Comparison of ENCODE assay signal across 8 mouse cellular contexts in genomic region chr14:62761036-62761881, GRCm38 (mm10). TPM values are rescaled to one million over a fixed set of nuclear protein-coding genes. Genes with fewer than 3 reads are reported as not detected.
DNase-seq lines count a peak whose midpoint lies in the region; ATAC-seq and TF ChIP-seq lines count a peak whose summit lies in the region.

Ints6 (minus strand) TSS chr14:62761169.

- peaks cover 2% of the 10 kb centered on the region for H3K79me3 ChIP-seq in C2C12 (ENCODE audit: low read depth)

- H3K4me3 ChIP-seq in C2C12 (ENCODE audit: insufficient read depth, poor library complexity, severe bottlenecking) (peak within 1 kb of the TSS; percentile 86), myocyte (peak within 1 kb of the TSS; percentile 72)
- H3K4me3 ChIP-seq in erythroblast, embryonic 14.5 days (replicated peaks): peak within 1 kb of the TSS; percentile 95
- peak within 1 kb of the TSS; percentile 98 for H3K4me3 ChIP-seq in heart, embryonic 11.5 days (ENCODE audit: low read depth, low read length)
- peak within 1 kb of the TSS; percentile 84 for H3K4me3 ChIP-seq in kidney, embryonic 16.5 days (ENCODE audit: low read length)
- H3K4me3 ChIP-seq in liver, adult 2 months (ENCODE audit: insufficient read depth, low read depth, low read length): peak within 1 kb of the TSS; percentile 99

- H3ac ChIP-seq in C2C12 (ENCODE audit: control insufficient read depth, insufficient read length, low read depth): peak within 1 kb of the TSS; percentile 80
- H3ac ChIP-seq in myocyte (ENCODE audit: control insufficient read depth, insufficient read length): peak within 1 kb of the TSS; percentile 63

- peak within 1 kb of the TSS; percentile 99 for H3K9ac ChIP-seq in heart, embryonic 11.5 days (ENCODE audit: low read depth, low read length)
- H3K9ac ChIP-seq in kidney, embryonic 16.5 days (replicated peaks; ENCODE audit: low read length): peak within 1 kb of the TSS; percentile 97
- peak within 1 kb of the TSS; percentile 94 for H3K9ac ChIP-seq in liver, adult 2 months (ENCODE audit: low read depth, low read length)

- peak; percentile 98 for TF ChIP-seq POLR2A in brain, embryonic 14.5 days (IDR thresholded peaks at IDR 0.05; ENCODE audit: borderline replicate concordance, extremely low read depth, insufficient read depth, insufficient read length, poor library complexity, severe bottlenecking)
- peak; percentile 100 for TF ChIP-seq POLR2A in liver, adult 2 months (IDR thresholded peaks at IDR 0.05; ENCODE audit: extremely low read depth, insufficient read depth, low read length)
- TF ChIP-seq POLR2A in myocyte (IDR thresholded peaks at IDR 0.05; ENCODE audit: insufficient read length, low read depth): peak; percentile 93

- peak within 1 kb of the TSS; percentile 99 for H3K27ac ChIP-seq in heart, embryonic 11.5 days (ENCODE audit: low read depth, low read length)
- peak within 1 kb of the TSS; percentile 98 for H3K27ac ChIP-seq in kidney, embryonic 16.5 days (ENCODE audit: low read length)
- peak within 1 kb of the TSS; percentile 95 for H3K27ac ChIP-seq in liver, adult 2 months (replicated peaks; ENCODE audit: insufficient read depth, low read depth, low read length)

- peak; percentile 100 for DNase-seq in brain, embryonic 14.5 days (ENCODE audit: low read depth)
- peak; percentile 98 for DNase-seq in liver, adult 2 months (ENCODE audit: extremely low read depth, low read depth, low spot score)
- DNase-seq in splenic B cell, adult 2 months (ENCODE audit: low read depth, low spot score): peak; percentile 100

- H3K36me3 ChIP-seq in C2C12 (ENCODE audit: control insufficient read depth, insufficient read depth) (peaks cover 28% of the 10 kb centered on the region), myocyte (ENCODE audit: control insufficient read depth, insufficient read depth) (no peaks in the 10 kb centered on the region)
- peaks cover 33% of the 10 kb centered on the region for H3K36me3 ChIP-seq in erythroblast, embryonic 14.5 days (ENCODE audit: control insufficient read depth)
- peaks cover 3% of the 10 kb centered on the region for H3K36me3 ChIP-seq in heart, embryonic 11.5 days (ENCODE audit: control insufficient read depth, insufficient read depth, low read length)
- peaks cover 11% of the 10 kb centered on the region; the same call in 1 of the 2 replicates for H3K36me3 ChIP-seq in kidney, embryonic 16.5 days (ENCODE audit: insufficient read depth, low read length)
- peaks cover 13% of the 10 kb centered on the region for H3K36me3 ChIP-seq in liver, adult 2 months (ENCODE audit: control insufficient read depth, insufficient read depth, low read length)
- no peaks in the 10 kb centered on the region for H3K36me3 ChIP-seq in splenic B cell, adult 2 months (ENCODE audit: control insufficient read depth, insufficient read depth, low read length, poor library complexity, severe bottlenecking)

- no peak for TF ChIP-seq CTCF in C2C12 (IDR thresholded peaks at IDR 0.05; ENCODE audit: control insufficient read depth, insufficient read depth, insufficient read length)
- TF ChIP-seq CTCF in brain, embryonic 14.5 days (IDR thresholded peaks at IDR 0.05; ENCODE audit: borderline replicate concordance, extremely low read depth, insufficient read depth, insufficient read length): no peak
- no peak for TF ChIP-seq CTCF in liver, adult 2 months (IDR thresholded peaks at IDR 0.05; ENCODE audit: low read depth, low read length)

- peak; percentile 96 for ATAC-seq in heart, embryonic 11.5 days (replicated peaks; ENCODE audit: insufficient number of reproducible peaks, low FRiP score, low TSS enrichment)
- peak; percentile 97 for ATAC-seq in kidney, embryonic 16.5 days (ENCODE audit: low FRiP score, low TSS enrichment)

- H3K27me3 ChIP-seq in C2C12 (ENCODE audit: control insufficient read depth, insufficient read depth, insufficient read length): no peaks in the 10 kb centered on the region
- no peaks in the 10 kb centered on the region for H3K27me3 ChIP-seq in erythroblast, embryonic 14.5 days (ENCODE audit: control insufficient read depth)
- no peaks in the 10 kb centered on the region for H3K27me3 ChIP-seq in heart, embryonic 11.5 days (ENCODE audit: control insufficient read depth, insufficient read depth, low read length)
- no peaks in the 10 kb centered on the region for H3K27me3 ChIP-seq in kidney, embryonic 16.5 days (ENCODE audit: insufficient read depth, low read length)
- H3K27me3 ChIP-seq in liver, adult 2 months (ENCODE audit: control insufficient read depth, insufficient read depth, low read length): no peaks in the 10 kb centered on the region
- no peaks in the 10 kb centered on the region for H3K27me3 ChIP-seq in myocyte (ENCODE audit: control insufficient read depth, insufficient read depth, insufficient read length)
- no peaks in the 10 kb centered on the region for H3K27me3 ChIP-seq in splenic B cell, adult 2 months (ENCODE audit: control insufficient read depth, insufficient read depth, low read length, poor library complexity, severe bottlenecking)

- H3K4me2 ChIP-seq in heart, embryonic 11.5 days: peak within 1 kb of the TSS; percentile 87
- peak within 1 kb of the TSS; percentile 80 for H3K4me2 ChIP-seq in kidney, embryonic 16.5 days (replicated peaks; ENCODE audit: low read depth, low read length)
- peak within 1 kb of the TSS; percentile 94 for H3K4me2 ChIP-seq in myocyte (ENCODE audit: low read depth)

- H3K4me1 ChIP-seq in erythroblast, embryonic 14.5 days (ENCODE audit: control insufficient read depth): peaks cover 47% of the 10 kb centered on the region
- H3K4me1 ChIP-seq in heart, embryonic 11.5 days (ENCODE audit: control insufficient read depth, insufficient read depth, low read length): peaks cover 11% of the 10 kb centered on the region
- H3K4me1 ChIP-seq in kidney, embryonic 16.5 days (ENCODE audit: insufficient read depth, low read length): peaks cover 15% of the 10 kb centered on the region
- no peaks in the 10 kb centered on the region; the same call in 1 of the 2 replicates for H3K4me1 ChIP-seq in liver, adult 2 months (ENCODE audit: control insufficient read depth, insufficient read depth, low read length)

- under 1% methylated on average over 71 of the region's 72 CpGs for WGBS in heart, embryonic 11.5 days (ENCODE audit: insufficient replicate concordance)
- WGBS in kidney, embryonic 16.5 days: under 1% methylated on average over 62 of the region's 72 CpGs
- WGBS in liver, adult 2 months: under 1% methylated on average over 72 of the region's 72 CpGs

- H3K79me2 ChIP-seq in C2C12 (ENCODE audit: control insufficient read depth, insufficient read depth) (peaks cover 32% of the 10 kb centered on the region), myocyte (ENCODE audit: control insufficient read depth, insufficient read depth) (peaks cover 10% of the 10 kb centered on the region)
- peaks cover 5% of the 10 kb centered on the region; the same call in 1 of the 2 replicates for H3K79me2 ChIP-seq in liver, adult 2 months (ENCODE audit: control insufficient read depth, insufficient read depth, low read length)

- H3K9me3 ChIP-seq in erythroblast, embryonic 14.5 days (ENCODE audit: control insufficient read depth, low read length): no peaks in the 10 kb centered on the region
- no peaks in the 10 kb centered on the region for H3K9me3 ChIP-seq in heart, embryonic 11.5 days (replicated peaks; ENCODE audit: control insufficient read depth, low read length)
- no peaks in the 10 kb centered on the region for H3K9me3 ChIP-seq in kidney, embryonic 16.5 days (ENCODE audit: low read length)

TF ChIP-seq in C2C12, 6 proteins besides CTCF, POLR2A, EP300 and RAD21:
- TF ChIP-seq USF1 (IDR thresholded peaks at IDR 0.05; ENCODE audit: low read depth): peak; percentile 98
- no peak for TF ChIP-seq MYOD1 (IDR thresholded peaks at IDR 0.05; ENCODE audit: control insufficient read depth, insufficient read length, low read depth)
- TF ChIP-seq MAX (IDR thresholded peaks at IDR 0.05): peak; percentile 47
TF ChIP-seq in C2C12: peak in this region for 2.

TF ChIP-seq in myocyte, 11 proteins besides CTCF, POLR2A, EP300 and RAD21:
- TF ChIP-seq TCF12 (IDR thresholded peaks at IDR 0.05; ENCODE audit: insufficient read depth, poor library complexity, severe bottlenecking) (no peak), REST (IDR thresholded peaks at IDR 0.05; ENCODE audit: insufficient read depth, insufficient read length) (no peak), CEBPB (IDR thresholded peaks at IDR 0.05; ENCODE audit: insufficient read depth, poor library complexity, severe bottlenecking) (no peak), TCF3 (IDR thresholded peaks at IDR 0.05; ENCODE audit: insufficient read length, low read depth) (no peak), MYOD1 (IDR thresholded peaks at IDR 0.05; ENCODE audit: control insufficient read depth in 1 of 3, insufficient read length in 2 of 3, low read depth in 2 of 3) (no peak), POLR2AphosphoS2 (IDR thresholded peaks at IDR 0.05; ENCODE audit: insufficient read length, low read depth) (peak; percentile 100), E2F4 (IDR thresholded peaks at IDR 0.05; ENCODE audit: insufficient read depth) (peak; percentile 24), SRF (IDR thresholded peaks at IDR 0.05; ENCODE audit: control insufficient read depth, insufficient read length, low read depth) (no peak), USF1 (IDR thresholded peaks at IDR 0.05; ENCODE audit: low read depth) (peak; percentile 98), MYOG (IDR thresholded peaks at IDR 0.05; ENCODE audit: control insufficient read depth in 1 of 3, insufficient read depth in 1 of 3, insufficient read length in 2 of 3, low read depth in 2 of 3) (no peak), MAX (IDR thresholded peaks at IDR 0.05; ENCODE audit: low read depth) (no peak)

RNA-seq across cellular contexts. Expression of gene Ints6, which starts in this region (rescaled TPM):
- polyA plus RNA-seq in C2C12 (2012; fragmentation: generic; extraction: Trizol): 6.7 TPM
- 14.0 and 17.4 TPM in 2 replicates for polyA plus RNA-seq in brain, embryonic 14.5 days (2012; rRNA removed)
- polyA plus RNA-seq in erythroblast, embryonic 14.5 days (2012): 0.96 and 0.97 TPM in 2 replicates
- polyA plus RNA-seq in heart, embryonic 11.5 days (2014; fragmentation: Nextera tagmentation; extraction: Ambion mirVana): 18.5 and 27.8 TPM in 2 replicates
- 22.9 and 25.6 TPM in 2 replicates for polyA plus RNA-seq in kidney, embryonic 16.5 days (2015; fragmentation: Nextera tagmentation; extraction: Ambion mirVana)
- total RNA-seq in liver, adult 2 months (2014; rRNA removed): 17.4 and 25.3 TPM in 2 replicates
- 3.1 and 3.4 TPM in 2 replicates for polyA plus RNA-seq in liver, adult 2 months (2012; rRNA removed)
- 7.2 TPM for polyA plus RNA-seq in myocyte (2012; fragmentation: generic; extraction: Trizol)

Comparison
In these comparisons a context has a peak if more than half of its experiments do, and no peak if none do; other contexts are left out.
1. Peak in every context shown above with its lines: DNase-seq, ATAC-seq, H3K4me3 ChIP-seq and H3K27ac ChIP-seq.